Comparison of ENCODE assay signal across 10 mouse cellular contexts in genomic region chr4:106855771-106856170, GRCm38 (mm10). TPM values are rescaled to one million over a fixed set of nuclear protein-coding genes. Genes with fewer than 3 reads are reported as not detected.
DNase-seq lines count a peak whose midpoint lies in the region; ATAC-seq lines count a peak whose summit lies in the region.
"Had no signal": no experiment of that assay in that cellular context is flagged by ENCODE, and none has a peak within 500 bp of the region (broad histone marks: within the 10 kb centered on the region; RNA-seq: fewer than 3 reads in every experiment).

No protein-coding gene starts in this region.

- no peak for ATAC-seq in neural tube, embryonic 15.5 days (ENCODE audit: low FRiP score)

- H3K27me3 ChIP-seq in heart, embryonic 10.5 days (ENCODE audit: insufficient read depth, poor library complexity, severe bottlenecking): peaks cover 7% of the 10 kb centered on the region; the same call in 1 of the 2 replicates
- no peaks in the 10 kb centered on the region for H3K27me3 ChIP-seq in neural tube, embryonic 15.5 days (replicated peaks)
- H3K27me3 ChIP-seq in limb, embryonic 10.5 days (ENCODE audit: low read depth, poor library complexity, severe bottlenecking): no peaks in the 10 kb centered on the region

- peak overlapping the region; percentile 38 for H3K4me3 ChIP-seq in heart, embryonic 10.5 days
- no peak overlapping the region for H3K4me3 ChIP-seq in neural tube, embryonic 15.5 days (replicated peaks)
- peak overlapping the region; percentile 40 for H3K4me3 ChIP-seq in limb, embryonic 10.5 days

- peaks cover 55% of the 10 kb centered on the region for H3K4me1 ChIP-seq in heart, embryonic 10.5 days
- peaks cover 27% of the 10 kb centered on the region for H3K4me1 ChIP-seq in neural tube, embryonic 15.5 days
- peaks cover 72% of the 10 kb centered on the region for H3K4me1 ChIP-seq in limb, embryonic 10.5 days

- H3K27ac ChIP-seq in heart, embryonic 10.5 days: peak overlapping the region; percentile 80
- no peak overlapping the region for H3K27ac ChIP-seq in neural tube, embryonic 15.5 days (replicated peaks)
- peak overlapping the region; percentile 89 for H3K27ac ChIP-seq in limb, embryonic 10.5 days

- H3K9ac ChIP-seq in neural tube, embryonic 15.5 days (replicated peaks): no peak overlapping the region

- no peak for DNase-seq in heart, embryonic 10.5 days (ENCODE audit: low spot score)
- DNase-seq in heart, adult 8-10 months (ENCODE audit: low spot score): no peak
- DNase-seq in neural tube, embryonic 10.5 days (ENCODE audit: extremely low spot score, low spot score): peak; percentile 45
- DNase-seq in limb, embryonic 10.5 days (ENCODE audit: low spot score): peak; percentile 54
- no peak for DNase-seq in spleen, postnatal 14 days (ENCODE audit: low spot score in 2 of 2)
- DNase-seq in urinary bladder, postnatal 10 days (ENCODE audit: low spot score): no peak
- no peak for DNase-seq in cerebellum, adult 11 months
- DNase-seq: kidney, postnatal 10 days; liver had no signal

- no peaks in the 10 kb centered on the region for H3K36me3 ChIP-seq in heart, embryonic 10.5 days
- no peaks in the 10 kb centered on the region for H3K36me3 ChIP-seq in neural tube, embryonic 15.5 days
- H3K36me3 ChIP-seq in limb, embryonic 10.5 days: no peaks in the 10 kb centered on the region

- no peaks in the 10 kb centered on the region for H3K9me3 ChIP-seq in heart, embryonic 10.5 days
- H3K9me3 ChIP-seq in neural tube, embryonic 15.5 days (replicated peaks): no peaks in the 10 kb centered on the region
- no peaks in the 10 kb centered on the region for H3K9me3 ChIP-seq in limb, embryonic 10.5 days (replicated peaks)

- 24% methylated on average over 19 of the region's 19 CpGs for WGBS in heart, embryonic 10.5 days
- 4% methylated on average over 19 of the region's 19 CpGs for WGBS in neural tube, embryonic 15.5 days
- WGBS in limb, embryonic 10.5 days: 7% methylated on average over 19 of the region's 19 CpGs

- no peak overlapping the region for H3K4me2 ChIP-seq in neural tube, embryonic 15.5 days

RNA-seq across cellular contexts. Expression of gene Acot11, which starts 51.0 kb away (rescaled TPM):
- 3.5 and 5.6 TPM in 2 replicates for polyA plus RNA-seq in heart, embryonic 10.5 days (2016; fragmentation: Nextera tagmentation; extraction: Ambion mirVana)
- total RNA-seq in heart, adult 8-10 months (2022): 10 to 100 TPM; 26.2 to 44.3 (median 36.4) TPM
- polyA plus RNA-seq in neural tube, embryonic 15.5 days (2015; fragmentation: Nextera tagmentation; extraction: Ambion mirVana): 2.4 and 3.1 TPM in 2 replicates
- 9.0 and 10.7 TPM in 2 replicates for polyA plus RNA-seq in limb, embryonic 10.5 days (2016; fragmentation: Nextera tagmentation; extraction: Ambion mirVana)

RNA-seq across cellular contexts. Expression of gene Ssbp3, which starts 54.7 kb away (rescaled TPM):
- 69.6 and 139 TPM in 2 replicates for polyA plus RNA-seq in heart, embryonic 10.5 days (2016; fragmentation: Nextera tagmentation; extraction: Ambion mirVana)
- 10 to 100 TPM; 34.2 to 42.5 (median 36.2) TPM for total RNA-seq in heart, adult 8-10 months (2022)
- 118 and 130 TPM in 2 replicates for polyA plus RNA-seq in neural tube, embryonic 15.5 days (2015; fragmentation: Nextera tagmentation; extraction: Ambion mirVana)
- polyA plus RNA-seq in limb, embryonic 10.5 days (2016; fragmentation: Nextera tagmentation; extraction: Ambion mirVana): 225 and 250 TPM in 2 replicates

Comparison
In these comparisons a context has a peak if more than half of its experiments do, and no peak if none do; other contexts are left out.
1. DNase-seq: peak in neural tube, embryonic 10.5 days (single experiment) and limb, embryonic 10.5 days (single experiment); none in heart, embryonic 10.5 days (single experiment), heart, adult 8-10 months (single experiment), spleen, postnatal 14 days (0 of 2), urinary bladder, postnatal 10 days (single experiment) and cerebellum, adult 11 months (single experiment).